Mouse (Mus musculus) liver, adult (tissue): ENCODE measurements around the gene P2ry1.

Source experiments
- GATA4 ChIP-seq: IDR thresholded peaks from 2 replicates; pipeline ENCODE4 v1.6.1; 2014; ENCODE audit warnings: mild to moderate bottlenecking, low read length; ENCODE audit not compliant: insufficient replicate concordance

Gene P2ry1

GRCm38 (mm10) chr3:61049976-61050672 is 47.5 kb downstream of the P2ry1 start:
- no peak for TF ChIP-seq GATA4
